Mouse (Mus musculus) myocyte (in vitro differentiated cells): ENCODE measurements at regions not wholly inside any gene's neighbourhood (a gene's known extent, or its start where the extent isn't known, plus 50 kb on each side); places are given as distances from the start of the nearest gene placed in this dataset.

Experiments
- CEBPB ChIP-seq: IDR thresholded peaks from 2 replicates; pipeline ENCODE4 v1.6.1; 2011; ENCODE audit warnings: mild to moderate bottlenecking, moderate library complexity; ENCODE audit not compliant: poor library complexity, insufficient read depth, severe bottlenecking
- E2F4 ChIP-seq: IDR thresholded peaks from one replicate; pipeline ENCODE4 v1.6.1; 2011; ENCODE audit warnings: mild to moderate bottlenecking, control low read depth, moderate library complexity; ENCODE audit not compliant: insufficient read depth
- MAX ChIP-seq: IDR thresholded peaks from one replicate; pipeline ENCODE4 v1.6.1; 2011; ENCODE audit warnings: low read depth, mild to moderate bottlenecking, control low read depth
- MYOD1 ChIP-seq, 3 experiments: IDR thresholded peaks; one replicate each; pipeline ENCODE4 v1.6.1; 2011; ENCODE audit warnings: control low read depth in 2 of 3, low read depth in 2 of 3, mild to moderate bottlenecking in 2 of 3, moderate library complexity in 1 of 3; ENCODE audit not compliant: insufficient read length in 2 of 3, control insufficient read depth in 1 of 3
- MYOG ChIP-seq, 3 experiments: IDR thresholded peaks; one replicate each; pipeline ENCODE4 v1.6.1; 2011; ENCODE audit warnings: control low read depth in 2 of 3, low read depth in 2 of 3, mild to moderate bottlenecking in 2 of 3; ENCODE audit not compliant: insufficient read length in 2 of 3, control insufficient read depth in 1 of 3, insufficient read depth in 1 of 3
- POLR2A ChIP-seq: IDR thresholded peaks from one replicate; pipeline ENCODE4 v1.6.1; 2011; ENCODE audit warnings: low read depth, mild to moderate bottlenecking, control low read depth, moderate library complexity; ENCODE audit not compliant: insufficient read length
- POLR2AphosphoS2 ChIP-seq: IDR thresholded peaks from one replicate; pipeline ENCODE4 v1.6.1; 2011; ENCODE audit warnings: low read depth, control low read depth; ENCODE audit not compliant: insufficient read length
- REST ChIP-seq: IDR thresholded peaks from one replicate; pipeline ENCODE4 v1.6.1; 2011; ENCODE audit warnings: mild to moderate bottlenecking, control low read depth, moderate library complexity; ENCODE audit not compliant: insufficient read depth, insufficient read length
- SRF ChIP-seq: IDR thresholded peaks from one replicate; pipeline ENCODE4 v1.6.1; 2011; ENCODE audit warnings: low read depth; ENCODE audit not compliant: control insufficient read depth, insufficient read length
- TCF12 ChIP-seq: IDR thresholded peaks from one replicate; pipeline ENCODE4 v1.6.1; 2011; ENCODE audit warnings: mild to moderate bottlenecking, control low read depth; ENCODE audit not compliant: poor library complexity, insufficient read depth, severe bottlenecking
- TCF3 ChIP-seq: IDR thresholded peaks from one replicate; pipeline ENCODE4 v1.6.1; 2011; ENCODE audit warnings: low read depth, control low read depth; ENCODE audit not compliant: insufficient read length
- USF1 ChIP-seq: IDR thresholded peaks from one replicate; pipeline ENCODE4 v1.6.1; 2011; ENCODE audit warnings: low read depth, mild to moderate bottlenecking, control low read depth, moderate library complexity

DNA sequence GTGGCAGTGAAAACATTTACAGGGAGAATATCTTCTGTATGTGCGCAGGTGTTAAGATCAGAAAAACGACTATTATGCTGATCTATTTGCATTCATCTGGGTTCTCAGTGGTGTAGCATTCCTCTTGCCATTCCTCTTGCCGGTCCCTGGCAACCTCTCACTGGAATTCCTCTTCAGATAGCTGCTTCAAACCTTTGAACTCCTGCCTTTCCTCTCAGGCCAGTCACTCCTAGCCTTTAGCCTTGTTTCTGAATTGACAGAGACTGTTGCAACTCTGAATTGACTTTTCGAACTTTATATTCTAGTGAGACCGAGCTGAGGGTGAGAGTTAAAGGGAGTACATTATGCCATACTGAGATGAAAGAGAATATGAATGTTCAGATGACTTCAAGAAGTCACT, 120.1 kb upstream of the Pkn2 start:
- TF ChIP-seq POLR2A (no peak), USF1 (no peak), E2F4 (no peak), POLR2AphosphoS2 (no peak), TCF3 (no peak), MAX (no peak), CEBPB (no peak), SRF (no peak), MYOG (IDR thresholded peaks at IDR 0.05; ENCODE audit: control insufficient read depth in 1 of 3, insufficient read depth in 1 of 3, insufficient read length in 2 of 3, low read depth in 2 of 3) (no peak), MYOD1 (IDR thresholded peaks at IDR 0.05; ENCODE audit: control insufficient read depth in 1 of 3, insufficient read length in 2 of 3, low read depth in 2 of 3) (no peak), REST (no peak), TCF12 (no peak)
